ENCODE assay signal across 18 mouse cellular contexts in genomic region chr11:105424643-105425042, GRCm38 (mm10). TPM values are rescaled to one million over a fixed set of nuclear protein-coding genes. Genes with fewer than 3 reads are reported as not detected.
"Had no signal": no experiment of that assay in that cellular context is flagged by ENCODE, and none has a peak within 500 bp of the region (broad histone marks: within the 10 kb centered on the region; RNA-seq: fewer than 3 reads in every experiment).

No protein-coding gene starts in this region.

- H3K4me1 ChIP-seq: limb, embryonic 13.5 days; midbrain, embryonic 13.5 days had no signal

- H3K27ac ChIP-seq: kidney, postnatal 0 days; layer of hippocampus, adult 2 months; limb, embryonic 13.5 days; liver, embryonic 15.5 days; macrophage; midbrain, embryonic 13.5 days had no signal

- H3K36me3 ChIP-seq: limb, embryonic 13.5 days; liver, embryonic 15.5 days; midbrain, embryonic 13.5 days had no signal

- H3K27me3 ChIP-seq: limb, embryonic 13.5 days; midbrain, embryonic 13.5 days had no signal

- H3K4me2 ChIP-seq: limb, embryonic 13.5 days; liver, embryonic 15.5 days; lung, embryonic 14.5 days; midbrain, embryonic 13.5 days had no signal

- H3K9ac ChIP-seq: limb, embryonic 13.5 days; liver, embryonic 15.5 days; lung, embryonic 14.5 days; midbrain, embryonic 13.5 days had no signal

- DNase-seq: kidney, adult 9 months; kidney, postnatal 4 days; left cerebral cortex, postnatal 4 days; lung, embryonic 14.5 days; lung, postnatal 14 days; right cerebral cortex, postnatal 14 days; thymus, postnatal 4 days had no signal

- H3K4me3 ChIP-seq: layer of hippocampus, adult 2 months; limb, embryonic 13.5 days; liver, embryonic 15.5 days; midbrain, embryonic 13.5 days had no signal

- H3K9me3 ChIP-seq: limb, embryonic 13.5 days; liver, embryonic 15.5 days; midbrain, embryonic 13.5 days had no signal

- ATAC-seq: midbrain, embryonic 13.5 days had no signal

RNA-seq across cellular contexts. Expression of gene March10, which starts 31.9 kb away (rescaled TPM):
- total RNA-seq: liver, adult 2 months; megakaryocyte-erythroid progenitor cell, adult 5-6 weeks had no signal
- polyA plus RNA-seq: intestine, embryonic 14.5 days; limb, embryonic 13.5 days; liver, adult 2 months; liver, embryonic 15.5 days; lung, embryonic 14.5 days; macrophage; spleen, adult 2 months; thymus, postnatal 0 days had no signal
